Mouse (Mus musculus): Measurements from ENCODE around the gene Wdr18.
A peak's percentile ranks its signal among the peaks of the same experiment; 100 is the strongest.

Gene Wdr18

DNA sequence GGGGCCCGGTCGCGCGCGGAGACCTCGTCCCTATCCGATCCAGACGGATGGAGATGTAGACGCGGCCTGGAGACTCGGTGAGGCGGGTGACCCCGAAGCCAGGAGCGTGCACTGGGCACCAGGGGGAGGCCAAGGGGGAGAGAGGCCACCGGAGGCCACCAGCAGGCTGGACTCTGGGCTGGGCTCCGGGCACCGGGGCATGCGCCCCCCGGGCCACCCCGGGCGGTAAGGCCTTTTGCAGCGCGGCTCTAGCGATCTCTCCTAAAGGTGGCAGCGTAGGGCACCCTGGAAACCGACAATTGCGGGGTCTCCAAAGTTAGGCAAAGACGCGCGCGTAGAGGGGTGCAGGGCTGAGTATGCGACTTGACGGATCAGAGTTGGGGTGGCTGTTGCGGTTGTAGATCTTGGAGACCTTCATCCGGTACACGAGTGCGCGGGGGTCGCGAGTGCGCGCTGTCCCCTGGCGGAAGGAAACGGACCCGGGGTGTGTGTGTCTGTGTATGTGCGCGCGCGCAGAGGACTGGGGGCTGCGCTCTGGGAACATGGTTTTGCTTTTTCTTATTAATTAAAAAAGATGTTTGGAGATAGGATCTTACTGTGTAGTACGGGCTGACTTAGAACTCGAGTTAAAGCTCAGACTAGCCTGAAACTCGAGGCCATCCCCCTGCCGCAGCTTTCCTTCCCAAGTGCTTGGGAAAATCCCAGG, 32.5 kb upstream of the Wdr18 start:
- DNase-seq (ENCODE audit: low spot score in 2 of 2), result peak; percentile 33 to 58

DNA sequence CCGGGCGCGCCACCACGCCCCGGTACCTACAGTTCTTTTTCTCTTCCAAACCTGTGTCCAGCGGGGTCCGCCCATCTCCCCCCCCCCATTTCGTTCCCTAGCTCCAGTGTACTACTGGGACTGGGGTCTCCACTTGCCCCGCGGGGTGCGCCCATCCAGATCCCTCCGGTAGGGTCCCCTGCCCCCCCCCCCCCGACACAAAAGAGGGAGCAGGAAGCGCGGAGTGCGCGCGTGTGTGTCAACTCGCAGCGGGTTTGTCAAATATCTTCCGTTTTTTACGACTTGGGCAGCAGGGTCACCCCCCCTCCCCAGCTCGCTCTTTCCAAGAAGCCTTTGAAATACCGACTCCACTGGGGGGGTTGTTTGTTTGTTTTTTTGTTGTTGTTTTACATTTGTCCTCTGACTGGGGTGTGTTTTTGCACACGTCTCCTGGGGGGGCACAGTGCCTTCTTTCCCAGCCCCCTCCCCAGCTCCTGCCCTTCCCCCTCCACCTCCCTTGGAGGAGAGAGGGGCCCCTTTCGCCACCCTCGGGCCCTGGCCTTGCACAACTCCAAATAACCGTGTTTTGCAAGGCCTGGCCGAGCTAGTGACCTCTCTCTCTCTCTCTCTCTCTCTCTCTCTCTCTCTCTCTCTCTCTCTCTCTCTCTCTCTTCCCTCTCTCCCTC, 31.8 kb upstream of the Wdr18 start:
- no peak for DNase-seq (ENCODE audit: low spot score in 2 of 2)

DNA sequence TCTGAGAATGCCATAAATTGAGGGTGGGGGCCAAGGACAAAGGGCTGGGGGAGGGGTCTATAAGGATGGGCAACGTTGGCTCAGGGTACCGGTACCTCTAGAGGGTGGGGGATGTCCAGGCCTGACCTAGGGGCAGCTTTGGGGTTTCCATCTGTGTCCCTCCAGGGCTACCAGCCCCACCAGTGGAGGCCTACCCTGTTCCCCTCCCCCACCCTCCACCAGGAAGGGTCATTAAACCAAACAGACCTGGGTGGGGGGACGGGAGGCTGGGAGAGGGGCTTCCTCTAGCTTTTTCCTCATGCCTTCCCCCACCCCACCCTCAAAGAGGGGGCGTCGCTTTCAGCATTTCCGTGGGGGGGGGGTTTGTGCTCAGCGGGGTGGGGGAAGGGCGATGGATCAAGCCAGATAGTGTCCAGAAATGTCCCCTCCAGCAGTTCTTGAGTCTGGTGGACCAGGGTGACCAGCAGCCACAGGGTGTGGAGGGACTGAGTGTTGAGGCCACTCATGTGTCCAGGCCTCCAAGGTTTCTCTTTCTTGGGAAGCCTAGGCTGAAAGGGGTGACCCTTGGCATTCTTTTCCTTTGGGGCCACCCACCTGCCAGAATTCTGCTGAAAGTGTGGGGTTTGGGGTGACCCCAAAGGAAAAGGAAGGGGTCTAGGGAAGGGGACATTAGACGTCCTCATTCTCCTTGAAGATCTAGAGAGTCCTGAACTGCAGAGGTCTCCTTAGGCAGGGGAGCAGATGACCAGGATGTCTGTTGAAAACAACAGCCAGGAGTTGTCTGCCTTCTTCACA, 30.8 kb upstream of the Wdr18 start:
- DNase-seq (ENCODE audit: low spot score in 2 of 2), result no peak

DNA sequence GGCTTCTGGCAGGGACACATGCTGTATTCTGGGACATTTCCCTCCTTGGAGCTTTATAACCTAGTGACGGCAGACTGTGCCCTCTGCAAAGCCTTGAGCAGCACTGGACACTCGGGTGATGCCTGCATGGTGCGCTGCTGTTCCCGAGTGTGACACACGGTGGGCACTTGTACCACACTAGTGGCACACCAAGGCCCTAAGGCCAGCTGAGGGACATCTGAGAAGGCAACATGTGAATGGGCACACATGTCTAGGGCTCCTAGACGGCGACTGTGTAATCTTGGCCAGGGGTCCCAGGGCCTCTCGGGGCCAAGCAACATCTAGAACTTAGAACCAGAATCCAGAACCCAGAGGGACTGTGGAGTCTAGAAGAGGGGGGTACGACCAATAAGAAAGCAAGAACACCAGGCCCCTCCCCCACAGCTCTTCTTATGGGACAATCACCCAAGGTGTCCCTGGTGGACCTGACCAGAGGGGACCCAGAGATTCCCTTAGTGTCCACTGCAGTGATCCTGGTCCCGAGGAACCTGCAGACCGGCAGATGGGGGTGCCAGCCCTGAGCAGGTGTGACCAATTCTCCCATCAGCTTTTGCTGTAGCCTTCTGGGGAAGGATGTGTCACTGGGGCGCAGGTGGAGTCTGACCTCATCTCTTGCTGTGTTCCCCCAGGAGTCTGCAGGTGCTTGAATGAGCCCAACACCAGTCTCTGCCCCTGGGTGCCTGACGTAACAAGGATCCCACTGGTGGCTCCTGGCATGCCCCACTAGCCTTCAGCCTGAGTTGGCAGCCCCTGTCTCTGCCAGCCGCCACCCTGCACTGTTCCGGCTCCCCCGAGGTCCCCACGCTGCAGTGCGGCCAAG, 29.8 kb upstream of the Wdr18 start:
- no peak for DNase-seq (ENCODE audit: low spot score in 2 of 2)

DNA sequence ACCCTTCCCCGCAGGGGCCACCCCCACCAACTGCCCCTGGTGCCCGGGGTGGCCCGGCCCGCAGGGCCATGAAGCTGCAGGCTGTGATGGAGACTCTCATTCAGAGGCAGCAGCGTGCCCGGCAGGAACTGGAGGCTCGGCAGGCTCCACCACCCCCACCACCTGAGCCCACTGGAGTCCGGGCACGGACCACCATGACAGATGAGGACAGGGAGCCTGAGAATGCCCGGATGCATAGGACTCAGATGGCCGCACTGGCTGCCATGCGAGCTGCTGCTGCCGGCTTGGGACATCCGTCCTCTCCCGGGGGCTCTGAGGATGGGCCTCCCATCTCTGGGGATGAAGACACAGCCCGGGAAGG, 29.1 kb upstream of the Wdr18 start:
- no peak for DNase-seq (ENCODE audit: low spot score in 2 of 2)

DNA sequence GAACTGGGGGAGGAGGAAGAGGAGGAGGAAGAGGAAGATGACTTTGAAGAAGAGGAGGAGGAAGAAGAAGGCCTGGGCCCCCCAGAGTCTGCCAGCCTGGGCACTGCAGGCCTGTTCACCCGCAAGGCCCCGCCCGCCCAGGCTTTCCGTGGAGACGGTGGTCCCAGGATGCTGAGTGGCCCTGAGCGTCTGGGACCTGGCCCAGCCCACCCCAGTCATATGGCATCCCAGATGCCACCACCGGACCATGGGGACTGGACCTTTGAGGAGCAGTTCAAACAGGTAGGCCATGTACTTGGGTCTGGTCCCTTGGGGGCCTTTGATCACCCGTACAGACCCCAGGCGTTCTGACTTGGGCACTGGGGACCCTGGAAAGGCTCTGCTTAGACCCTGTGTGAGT, 28.2 kb upstream of the Wdr18 start:
- no peak for DNase-seq (ENCODE audit: low spot score in 2 of 2)

DNA sequence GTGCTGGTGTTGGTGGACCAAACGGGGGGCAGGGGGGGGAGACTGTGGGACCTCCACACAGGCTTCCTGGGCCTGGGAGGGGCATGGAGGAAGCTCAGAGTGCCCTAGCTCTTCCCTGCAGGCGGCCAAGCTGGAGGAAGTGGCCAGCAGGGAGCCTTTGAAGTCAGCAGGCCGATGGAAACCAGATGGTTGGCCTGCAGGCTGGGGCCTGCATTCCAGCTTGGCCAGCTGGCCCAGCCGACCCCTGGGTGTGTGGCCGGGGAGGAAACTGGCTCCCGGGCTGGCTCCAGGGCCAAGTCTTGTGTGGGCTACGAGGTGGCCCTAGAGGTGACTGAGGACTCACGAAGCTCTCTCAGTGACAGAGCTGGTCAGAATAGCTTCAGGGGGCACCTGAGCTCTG, 27.2 kb upstream of the Wdr18 start:
- no peak for DNase-seq (ENCODE audit: low spot score in 2 of 2)

DNA sequence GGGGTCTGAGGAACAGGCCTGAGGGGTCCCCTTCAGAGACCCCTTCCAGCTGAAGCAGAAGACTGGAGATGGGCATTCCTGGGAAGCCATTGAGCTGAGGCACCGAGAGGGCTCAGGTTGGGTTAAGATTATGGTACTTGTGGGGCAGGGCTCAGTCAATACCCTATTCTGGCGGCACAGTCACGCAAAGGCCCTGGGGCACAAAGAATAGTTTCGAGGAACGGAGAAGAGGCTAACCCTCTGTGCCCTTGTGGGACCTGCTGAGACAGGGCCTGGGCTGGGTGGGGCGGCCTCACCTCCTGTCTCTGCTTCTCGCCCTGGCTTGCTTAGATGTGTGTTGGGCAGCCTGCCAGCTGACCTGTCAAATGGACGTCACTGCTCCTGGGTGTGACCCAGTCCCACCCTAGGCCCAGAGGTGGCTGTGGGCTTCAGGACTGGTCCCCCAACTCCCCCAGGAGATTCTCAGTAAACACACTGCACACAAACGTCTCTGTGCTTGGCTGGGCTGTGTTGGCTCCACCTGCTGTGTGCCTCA, 26.7 kb upstream of the Wdr18 start:
- no peak for DNase-seq (ENCODE audit: low spot score in 2 of 2)

DNA sequence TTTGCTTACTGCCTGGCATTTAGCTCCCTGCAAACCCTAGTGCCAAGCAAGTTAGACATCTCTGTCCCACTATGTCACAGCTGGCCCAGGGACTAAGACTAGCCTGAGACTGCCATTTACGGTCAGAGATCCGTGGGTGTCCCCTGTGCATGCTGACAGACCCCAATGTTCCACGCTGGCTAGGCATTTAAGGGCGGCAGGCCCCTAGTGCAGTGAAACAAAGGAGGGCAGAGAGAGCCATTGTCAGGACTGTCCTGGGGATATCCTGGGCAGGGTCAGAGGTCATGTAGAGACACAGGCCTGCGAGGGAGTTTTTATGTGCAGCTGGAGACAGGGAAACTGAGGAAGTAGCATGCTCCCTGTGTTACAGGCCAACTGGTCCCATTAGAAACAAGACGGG, 26.1 kb upstream of the Wdr18 start:
- no peak for DNase-seq (ENCODE audit: low spot score in 2 of 2)

DNA sequence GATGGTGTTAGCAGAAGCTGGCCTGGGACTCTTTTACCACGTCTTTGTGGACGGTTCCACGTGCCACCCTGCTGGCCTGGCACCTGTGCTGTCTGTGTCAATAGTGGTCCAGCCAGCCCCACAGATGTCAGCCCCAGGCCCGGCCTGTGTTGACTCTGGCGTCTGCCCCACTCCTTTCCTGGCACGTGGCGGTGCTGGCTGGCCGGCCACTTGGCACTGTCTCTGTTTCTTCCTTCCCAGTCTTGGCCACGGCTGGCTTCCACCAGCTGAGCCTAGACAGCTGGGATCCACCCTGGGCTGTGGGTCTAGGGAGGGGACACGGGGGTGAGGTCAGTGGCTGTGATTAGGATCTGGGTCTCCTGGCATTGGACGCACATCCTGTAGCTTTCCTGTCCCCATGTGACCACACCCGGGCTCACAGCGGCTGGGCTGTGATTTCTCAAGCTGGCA, 25.7 kb upstream of the Wdr18 start:
- DNase-seq (ENCODE audit: low spot score in 2 of 2), result no peak

DNA sequence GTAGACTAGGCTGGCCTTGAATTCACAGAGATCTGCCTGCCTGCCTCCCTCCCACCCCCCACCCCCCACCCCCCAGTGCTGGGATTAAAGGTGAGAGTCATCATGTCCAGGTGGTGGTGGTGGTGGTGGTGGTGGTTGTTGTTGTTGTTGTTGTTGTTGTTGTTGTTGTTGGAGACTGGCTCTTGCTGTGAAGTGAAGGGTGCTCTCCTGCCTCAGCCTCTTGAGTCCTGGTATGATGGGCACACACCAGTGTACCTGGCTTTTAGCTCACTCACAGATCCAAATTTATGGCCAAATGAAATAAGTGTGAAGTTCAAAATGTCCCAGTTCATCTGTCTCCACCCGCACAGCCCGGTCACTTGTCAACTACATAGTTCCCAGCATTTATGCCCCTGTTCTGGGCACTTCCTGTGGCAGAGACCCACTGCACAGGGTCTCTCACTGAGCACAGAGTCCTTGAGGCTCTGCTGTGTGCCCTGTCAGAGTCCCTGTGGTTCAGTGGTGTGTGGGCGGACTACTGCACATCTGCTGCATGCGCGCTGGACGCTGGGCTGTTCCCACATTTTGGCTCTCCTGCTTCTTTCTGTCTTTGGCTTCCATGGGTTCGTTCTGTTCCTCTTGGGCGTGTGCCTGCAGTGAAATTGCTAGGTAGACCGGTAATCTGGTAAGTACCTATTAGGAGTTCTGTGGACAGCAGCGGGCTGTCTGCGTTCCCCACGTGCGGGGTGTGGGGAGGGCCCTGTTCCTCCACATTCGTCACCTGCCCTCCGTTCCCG, 25.0 kb upstream of the Wdr18 start:
- no peak for DNase-seq (ENCODE audit: low spot score in 2 of 2)

DNA sequence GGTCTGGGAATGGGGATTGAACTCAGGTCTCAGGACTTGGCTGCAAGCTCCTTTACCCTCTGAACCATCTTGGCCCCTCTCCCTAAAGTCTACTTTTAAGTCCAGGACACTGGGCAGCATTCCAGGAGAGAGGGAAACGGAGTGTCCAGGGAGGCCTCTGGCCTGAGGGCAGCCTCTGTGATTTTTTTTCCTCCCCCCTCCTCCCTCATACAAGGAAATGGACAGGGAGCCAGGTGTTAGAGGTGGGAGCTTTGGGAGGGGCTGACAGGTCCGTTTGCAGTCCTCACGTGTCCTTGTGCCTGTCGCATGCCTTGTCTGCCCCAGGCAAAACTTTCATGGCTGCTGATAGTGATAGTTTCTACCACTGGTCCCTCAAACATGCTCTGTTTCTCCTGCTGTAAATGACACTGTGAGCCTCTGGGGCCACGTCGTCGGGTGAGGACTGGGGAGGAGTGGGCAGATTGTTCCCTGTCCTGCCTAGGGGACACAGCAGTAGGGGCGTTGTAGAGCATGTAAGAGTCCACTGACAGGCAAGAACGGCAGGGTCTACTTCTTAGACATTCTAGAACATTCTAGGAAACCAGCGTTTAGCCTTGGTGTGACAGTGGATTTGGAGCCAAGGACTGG, 23.6 kb upstream of the Wdr18 start:
- DNase-seq (ENCODE audit: low spot score in 2 of 2), result no peak

DNA sequence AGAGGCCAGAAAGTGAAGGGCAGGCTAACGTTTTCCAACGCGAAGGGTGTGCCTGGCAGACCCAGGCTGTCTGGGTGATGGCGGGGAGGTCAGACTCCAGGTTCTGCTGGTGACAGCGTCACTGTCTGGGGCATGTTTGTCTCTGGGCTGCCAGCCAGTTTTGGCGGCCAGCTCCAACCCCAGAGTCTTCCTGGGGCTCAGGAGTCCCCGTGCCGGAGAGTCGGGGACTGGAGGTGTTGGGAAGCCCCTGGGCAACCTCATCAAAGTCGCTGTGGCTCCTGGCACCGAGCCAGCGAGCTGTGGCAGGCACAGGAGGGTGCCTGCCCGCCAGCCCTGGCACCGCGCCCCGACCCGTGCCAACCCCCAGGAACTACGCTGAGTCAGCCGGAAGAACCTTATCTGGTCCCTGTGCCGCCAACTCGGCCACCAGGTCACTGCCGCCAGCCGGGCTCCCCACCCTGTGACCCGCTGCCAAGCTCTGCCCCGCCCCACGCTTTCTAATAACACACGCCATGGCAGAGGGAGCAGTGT, 23.0 kb upstream of the Wdr18 start:
- peak; percentile 82 to 84 for DNase-seq (ENCODE audit: low spot score in 2 of 2)

DNA sequence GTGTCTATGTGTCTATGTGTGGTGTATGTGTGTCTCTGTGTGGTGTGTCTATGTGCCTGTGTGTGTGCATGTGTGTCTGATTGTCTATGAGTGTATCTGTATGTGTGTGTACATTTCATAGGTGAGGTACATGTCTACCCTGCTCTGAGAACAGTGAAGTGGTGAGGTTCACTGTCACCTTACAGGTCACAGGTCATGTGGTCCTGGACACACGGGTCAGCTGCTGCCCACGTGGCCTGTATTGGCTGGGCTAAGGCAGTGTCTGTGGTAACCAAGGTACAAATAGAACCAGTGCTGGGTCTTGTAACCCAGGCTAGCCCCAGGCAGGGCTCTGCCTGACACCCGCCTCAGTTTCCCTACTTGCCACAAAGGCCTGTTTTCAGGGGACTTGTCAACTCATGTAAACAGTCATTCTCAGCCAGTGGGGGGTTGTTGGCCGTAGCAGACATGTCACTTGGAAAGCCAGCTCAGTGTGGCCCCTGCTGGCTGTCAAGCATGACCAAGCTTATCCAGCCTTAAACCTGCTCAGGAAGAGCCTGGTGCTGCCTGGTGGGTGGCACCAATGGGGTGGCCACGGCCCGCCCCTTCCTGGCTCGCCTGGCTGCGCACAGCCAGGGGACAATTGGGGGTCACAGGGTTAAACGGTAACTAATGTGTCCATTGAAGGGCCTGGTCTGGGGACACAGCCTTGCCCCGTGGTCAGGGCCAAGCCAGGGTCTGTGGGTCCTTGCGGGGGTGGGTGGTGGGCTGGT, 22.0 kb upstream of the Wdr18 start:
- DNase-seq (ENCODE audit: low spot score in 2 of 2), result no peak

DNA sequence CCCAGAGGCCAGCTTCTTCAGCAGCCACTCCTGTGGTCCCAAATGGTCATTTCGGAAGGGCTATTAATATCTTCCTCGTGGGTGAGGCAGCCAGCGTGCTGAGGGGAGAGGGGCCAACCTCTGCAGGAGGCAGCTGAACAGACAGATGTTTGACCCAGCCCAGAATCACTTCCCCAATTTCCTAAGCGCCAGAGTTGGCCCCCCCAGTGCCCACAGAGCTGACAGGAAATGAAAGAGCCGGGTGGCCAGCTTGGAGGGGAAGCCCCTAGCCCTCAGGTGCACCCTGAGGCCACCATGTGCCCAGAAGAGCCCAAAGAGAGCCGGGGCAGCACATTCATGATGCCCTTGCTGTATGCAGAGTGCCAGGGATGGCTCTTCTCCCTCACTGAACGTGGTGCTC, 19.2 kb upstream of the Wdr18 start:
- peak; percentile 55 to 69 for DNase-seq (ENCODE audit: low spot score in 2 of 2)

DNA sequence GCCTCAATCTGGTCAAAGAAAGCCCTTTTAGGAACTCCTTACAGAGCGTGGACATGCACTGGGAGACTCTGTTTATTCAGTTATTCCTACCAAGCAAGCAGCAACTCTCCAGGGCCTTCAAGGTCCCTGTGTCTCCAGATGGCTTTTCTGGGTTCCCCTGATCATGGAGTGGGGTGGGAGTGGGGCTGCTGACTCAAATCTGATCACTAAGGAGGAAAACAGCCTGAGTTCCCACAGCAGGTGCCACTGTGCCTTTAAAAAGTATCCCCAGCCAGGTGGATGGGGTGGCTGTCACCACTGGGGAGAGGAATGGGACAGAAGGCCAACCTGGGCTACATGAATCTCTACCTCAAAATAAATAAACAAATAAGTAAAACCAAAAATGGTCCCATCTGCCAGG, 17.0 kb upstream of the Wdr18 start:
- DNase-seq (ENCODE audit: low spot score in 2 of 2), result no peak

DNA sequence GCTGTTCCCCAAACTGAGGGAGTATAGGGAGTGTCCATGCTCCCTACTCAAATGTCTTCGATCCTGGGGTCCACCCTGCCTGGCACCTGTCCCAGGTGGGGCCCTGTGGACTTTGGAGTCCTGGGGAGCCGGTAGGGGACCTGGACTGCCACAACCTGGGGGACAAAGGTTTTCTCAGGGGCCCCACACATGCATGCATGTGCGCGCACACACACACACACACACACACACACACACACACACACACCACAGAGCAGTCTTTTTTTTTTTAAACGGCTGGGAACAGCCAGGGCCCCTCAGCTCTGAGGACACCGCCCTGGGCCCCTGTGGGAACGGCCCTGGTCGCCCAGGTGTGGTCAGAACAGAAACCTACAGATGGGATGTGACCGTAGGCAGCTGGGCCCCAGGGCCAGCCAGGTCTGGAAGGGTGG, 16.5 kb upstream of the Wdr18 start:
- no peak for DNase-seq (ENCODE audit: low spot score in 2 of 2)

DNA sequence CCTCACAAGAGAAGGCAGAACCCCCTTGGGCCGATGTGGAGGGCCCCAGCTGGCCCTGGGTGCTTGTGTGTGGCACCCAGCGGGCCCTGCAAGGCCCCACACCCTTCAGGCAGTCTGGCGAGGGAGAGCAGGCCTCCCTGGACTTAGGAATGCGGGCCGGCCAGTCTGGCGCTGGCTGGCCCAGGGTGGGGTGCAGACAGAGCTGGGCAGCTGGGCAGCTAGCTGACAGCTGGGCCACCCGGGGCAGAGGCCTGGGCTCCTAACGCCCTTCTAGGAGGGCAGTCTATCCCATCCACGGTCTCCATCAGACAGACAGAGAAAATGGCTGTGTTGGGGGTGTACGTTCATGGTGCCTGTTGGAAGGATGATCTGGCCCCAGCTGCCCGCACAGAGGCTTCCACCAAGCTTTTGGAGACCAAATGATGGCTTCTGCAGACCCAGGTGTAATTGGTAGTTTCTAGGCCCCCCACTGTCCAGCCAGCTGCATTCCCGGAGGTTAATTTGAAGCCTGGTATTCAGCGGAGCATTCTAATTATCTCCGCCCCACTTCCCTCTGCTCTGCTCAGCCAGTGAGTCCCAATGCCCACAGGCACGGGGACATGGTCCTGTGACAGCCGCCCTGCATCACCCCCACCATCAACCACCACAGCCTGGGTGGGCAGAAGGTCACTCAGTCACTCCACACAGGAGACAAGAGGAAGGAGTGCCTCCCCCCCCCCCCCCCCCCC, 14.3 kb upstream of the Wdr18 start:
- no peak for DNase-seq (ENCODE audit: low spot score in 2 of 2)

All from spleen, postnatal 14 days (tissue).